Mouse (Mus musculus): ENCODE measurements around the gene Nobox. TPM values are rescaled to one million over a fixed set of nuclear protein-coding genes. Genes with fewer than 3 reads are reported as not detected.

Gene Nobox
- total RNA-seq, 2 experiments from 2014 or later = not detected

GRCm38 (mm10) chr6:43278247-43278646 lies 31.1 kb downstream of the Nobox start:
- DNase-seq (ENCODE audit: low spot score in 2 of 2) = no peak

GRCm38 (mm10) chr6:43274123-43274522 lies 35.2 kb downstream of the Nobox start:
- no peak for DNase-seq (ENCODE audit: low spot score in 2 of 2)

- no peak for DNase-seq (ENCODE audit: low spot score in 2 of 2)
These were observed 36.8 kb downstream of the Nobox start for GRCm38 (mm10) chr6:43272597-43272996.

GRCm38 (mm10) chr6:43266356-43266755 lies 43.0 kb downstream of the Nobox start:
- no peak for DNase-seq (ENCODE audit: low spot score in 2 of 2)

- DNase-seq (ENCODE audit: low spot score in 2 of 2) = no peak
These were observed 43.9 kb downstream of the Nobox start, which contains the start of gene Arhgef5 for GRCm38 (mm10) chr6:43265363-43266041. Gene Arhgef5, plus strand, starts transcription at chr6:43265582.

- no peak for DNase-seq (ENCODE audit: low spot score in 2 of 2)
These were observed 48.6 kb downstream of the Nobox start for GRCm38 (mm10) chr6:43260756-43261155.

GRCm38 (mm10) chr6:43254193-43254926 lies 55.0 kb downstream of the Nobox start:
- DNase-seq (ENCODE audit: low spot score in 2 of 2) = no peak

Other genes starting within 250 kb of the Nobox start
- gene Olfr441, start 203.2 kb downstream of the Nobox start, total RNA-seq (2021) = not detected
- gene Olfr237-ps1, start 163.0 kb downstream of the Nobox start, total RNA-seq (2021) = not detected
- gene Olfr437, start 146.3 kb downstream of the Nobox start, total RNA-seq (2021) = not detected
- gene Olfr13, start 137.4 kb downstream of the Nobox start, total RNA-seq (2021) = not detected
- gene Olfr435, start 112.4 kb downstream of the Nobox start, total RNA-seq (2021) = not detected
- not detected for gene Olfr434, start 96.5 kb downstream of the Nobox start, total RNA-seq (2021)
- gene Olfr47, start 78.0 kb downstream of the Nobox start, total RNA-seq (2021) = not detected
- gene Arhgef5, start 44.0 kb downstream of the Nobox start, total RNA-seq (2021) = 1 to 10 TPM; 2.5 to 4.9 TPM

Measured in layer of hippocampus, postnatal 14 days (tissue).